Mouse (Mus musculus): ENCODE measurements around the gene Olfr1359. TPM values are rescaled to one million over a fixed set of nuclear protein-coding genes. Genes with fewer than 3 reads are reported as not detected.
"Not testable (repeated sequence)": the region's sequence is repeated elsewhere in the genome, so short reads cannot be mapped to it uniquely, and the experiment has no call there.

Olfr1359 gene
- polyA plus RNA-seq, 1 experiment from 2014 or later = not detected

- H3K9ac ChIP-seq (replicated peaks; ENCODE audit: low read depth) = no peak overlapping the region
- no peak for DNase-seq (ENCODE audit: low spot score)
- ATAC-seq = no peak
- H3K9me3 ChIP-seq (ENCODE audit: low read length) = no peaks in the 10 kb centered on the region
- no peak overlapping the region for H3K27ac ChIP-seq (ENCODE audit: low read length)
- no peaks in the 10 kb centered on the region for H3K27me3 ChIP-seq (replicated peaks; ENCODE audit: insufficient read depth, low read length)
- H3K36me3 ChIP-seq (ENCODE audit: insufficient read depth, low read length) = no peaks in the 10 kb centered on the region
- no peak overlapping the region for H3K4me2 ChIP-seq (replicated peaks; ENCODE audit: low read depth, low read length)
- H3K4me3 ChIP-seq (ENCODE audit: low read depth, low read length) = no peak overlapping the region
- 51% methylated on average over 1 of the region's 1 CpGs for WGBS
- peaks cover 7% of the 10 kb centered on the region; the same call in 1 of the 2 replicates for H3K4me1 ChIP-seq (ENCODE audit: insufficient read depth, low read depth, low read length)
- TF ChIP-seq EP300 (IDR thresholded peaks at IDR 0.05) (no peak), CTCF (IDR thresholded peaks at IDR 0.05) (no peak)
Measured at GRCm38 (mm10) chr13:21745006-21745405, 47.1 kb downstream of the Olfr1359 start.

DNA sequence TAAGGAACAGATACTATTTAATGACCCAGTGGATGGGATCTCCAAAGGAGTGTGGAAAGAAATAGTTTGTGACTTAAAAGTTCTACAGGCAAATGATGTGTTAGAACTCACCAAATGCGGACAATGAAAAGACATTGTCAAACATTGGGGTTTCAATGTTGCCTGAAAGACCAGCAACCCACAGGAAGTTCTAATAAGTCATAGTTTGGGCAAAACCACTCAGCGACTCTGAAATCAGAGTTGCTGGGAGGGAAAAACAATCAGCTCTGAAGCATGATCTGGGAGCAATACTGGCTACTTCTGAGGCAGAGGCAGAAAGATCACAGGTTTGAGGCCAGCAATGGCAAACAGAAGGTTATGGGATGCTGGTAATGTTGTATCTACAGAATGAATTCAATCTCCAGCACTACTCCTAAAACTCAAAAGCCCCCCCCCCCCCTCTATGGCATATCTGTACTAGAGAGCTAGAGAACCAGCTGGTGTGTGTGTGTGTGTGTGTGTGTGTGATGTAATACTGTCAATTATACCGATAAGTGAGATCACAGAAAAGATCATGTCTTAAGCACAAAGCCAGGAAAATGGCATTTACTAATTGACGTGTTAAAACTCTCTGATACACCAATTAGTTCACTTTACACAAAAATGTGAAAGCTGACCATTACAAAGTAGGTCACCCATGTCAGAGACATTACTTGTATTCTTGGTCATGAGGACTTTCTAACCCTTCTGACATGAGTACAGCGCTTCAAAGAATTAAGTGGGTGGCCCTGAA, 51.7 kb downstream of the Olfr1359 start:
- Histone ChIP-seq H3K9ac (replicated peaks; ENCODE audit: low read depth) (peak overlapping the region; percentile 32; the same call in 1 of the 2 replicates), H3K27ac (ENCODE audit: low read length) (no peak overlapping the region), H3K9me3 (ENCODE audit: low read length) (no peaks in the 10 kb centered on the region), H3K4me1 (ENCODE audit: insufficient read depth, low read depth, low read length) (peaks cover 7% of the 10 kb centered on the region), H3K4me3 (ENCODE audit: low read depth, low read length) (peak overlapping the region; percentile 39), H3K4me2 (replicated peaks; ENCODE audit: low read depth, low read length) (peak overlapping the region; percentile 56), H3K27me3 (replicated peaks; ENCODE audit: insufficient read depth, low read length) (no peaks in the 10 kb centered on the region), H3K36me3 (ENCODE audit: insufficient read depth, low read length) (no peaks in the 10 kb centered on the region)
- WGBS = 2% methylated on average over 5 of the region's 5 CpGs
- TF ChIP-seq EP300 (IDR thresholded peaks at IDR 0.05) = no peak
- TF ChIP-seq CTCF (IDR thresholded peaks at IDR 0.05) = no peak
- ATAC-seq = no peak
- DNase-seq (ENCODE audit: low spot score) = no peak

GRCm38 (mm10) chr13:21750159-21751017, 52.5 kb downstream of the Olfr1359 start, which contains the start of gene Hist1h4k:
TSS of gene Hist1h4k (minus strand) at chr13:21750505.
- not testable (repeated sequence) for H3K27me3 ChIP-seq (replicated peaks; ENCODE audit: insufficient read depth, low read length); H3K4me1 ChIP-seq (ENCODE audit: insufficient read depth, low read depth, low read length); H3K36me3 ChIP-seq (ENCODE audit: insufficient read depth, low read length); H3K9me3 ChIP-seq (ENCODE audit: low read length)
- H3K27ac ChIP-seq (ENCODE audit: low read length) = peak within 1 kb of the TSS; percentile 47; the same call in 1 of the 2 replicates
- peak within 1 kb of the TSS; percentile 32; the same call in 1 of the 2 replicates for H3K9ac ChIP-seq (replicated peaks; ENCODE audit: low read depth)
- H3K4me2 ChIP-seq (replicated peaks; ENCODE audit: low read depth, low read length) = peak within 1 kb of the TSS; percentile 56
- under 1% methylated on average over 37 of the region's 56 CpGs for WGBS
- peak; percentile 59 for TF ChIP-seq EP300 (IDR thresholded peaks at IDR 0.05)
- DNase-seq (ENCODE audit: low spot score) (peak; percentile 84), ATAC-seq (peak; percentile 65)
- H3K4me3 ChIP-seq (ENCODE audit: low read depth, low read length) = peak within 1 kb of the TSS; percentile 39

DNA sequence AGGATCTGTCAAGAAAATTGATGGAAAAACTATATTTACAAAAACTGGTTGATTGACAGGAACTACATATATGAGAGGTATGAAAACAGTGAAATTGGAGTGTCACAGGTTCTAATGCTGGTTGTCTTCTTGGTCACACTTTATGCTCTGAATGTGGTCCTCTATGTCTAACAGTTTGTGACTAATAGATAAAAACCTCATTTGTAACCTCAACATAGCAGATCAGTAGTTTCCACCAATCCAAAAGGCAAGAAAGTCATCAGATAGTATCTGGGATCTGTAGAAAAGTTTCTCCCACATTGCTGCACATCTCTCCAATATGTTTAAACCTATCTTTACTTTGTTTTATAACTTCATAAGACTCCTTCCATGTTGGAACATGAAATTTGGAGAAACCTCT, 53.5 kb downstream of the Olfr1359 start:
- Histone ChIP-seq H3K27ac (ENCODE audit: low read length) (no peak overlapping the region), H3K4me1 (ENCODE audit: insufficient read depth, low read depth, low read length) (peaks cover 7% of the 10 kb centered on the region), H3K4me2 (replicated peaks; ENCODE audit: low read depth, low read length) (no peak overlapping the region), H3K36me3 (ENCODE audit: insufficient read depth, low read length) (no peaks in the 10 kb centered on the region), H3K9me3 (ENCODE audit: low read length) (no peaks in the 10 kb centered on the region), H3K9ac (replicated peaks; ENCODE audit: low read depth) (no peak overlapping the region), H3K4me3 (ENCODE audit: low read depth, low read length) (no peak overlapping the region), H3K27me3 (replicated peaks; ENCODE audit: insufficient read depth, low read length) (no peaks in the 10 kb centered on the region)
- ATAC-seq = no peak
- DNase-seq (ENCODE audit: low spot score) = no peak
- TF ChIP-seq CTCF (IDR thresholded peaks at IDR 0.05) (no peak), EP300 (IDR thresholded peaks at IDR 0.05) (no peak)

GRCm38 (mm10) chr13:21751827-21752226, 53.9 kb downstream of the Olfr1359 start:
- no peak for DNase-seq (ENCODE audit: low spot score)

DNA sequence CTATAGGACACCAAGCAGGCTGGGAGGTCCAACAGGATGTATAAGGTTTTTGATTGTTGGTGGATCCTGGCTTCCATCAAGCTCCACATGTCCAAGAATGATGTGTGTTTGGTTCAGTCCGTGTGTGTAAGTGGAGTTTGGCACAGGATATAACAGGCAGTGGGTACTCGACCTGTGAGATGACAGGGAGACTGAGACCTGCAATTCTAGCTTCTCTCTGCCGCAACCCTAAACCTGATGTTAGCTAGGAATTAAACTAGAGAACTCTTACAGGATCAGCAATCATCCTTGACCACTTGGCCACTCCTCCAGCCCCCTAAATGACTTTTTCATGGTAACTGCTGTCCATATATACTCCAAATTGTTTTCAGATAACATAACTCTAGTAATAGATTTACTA, 54.4 kb downstream of the Olfr1359 start:
- TF ChIP-seq CTCF (IDR thresholded peaks at IDR 0.05) (no peak), EP300 (IDR thresholded peaks at IDR 0.05) (no peak)
- DNase-seq (ENCODE audit: low spot score) = no peak
- H3K27me3 ChIP-seq (replicated peaks; ENCODE audit: insufficient read depth, low read length) = no peaks in the 10 kb centered on the region
- H3K27ac ChIP-seq (ENCODE audit: low read length) = no peak overlapping the region
- H3K4me1 ChIP-seq (ENCODE audit: insufficient read depth, low read depth, low read length) = peaks cover 7% of the 10 kb centered on the region
- no peaks in the 10 kb centered on the region for H3K36me3 ChIP-seq (ENCODE audit: insufficient read depth, low read length)
- no peak overlapping the region for H3K9ac ChIP-seq (replicated peaks; ENCODE audit: low read depth)
- H3K9me3 ChIP-seq (ENCODE audit: low read length) = no peaks in the 10 kb centered on the region
- no peak for ATAC-seq
- no peak overlapping the region for H3K4me2 ChIP-seq (replicated peaks; ENCODE audit: low read depth, low read length)
- no peak overlapping the region for H3K4me3 ChIP-seq (ENCODE audit: low read depth, low read length)
- WGBS = 20% methylated on average over 3 of the region's 3 CpGs

More at GRCm38 (mm10) chr13:21751827-21752226, 53.9 kb downstream of the Olfr1359 start:
- Histone ChIP-seq H3K27me3 (replicated peaks; ENCODE audit: insufficient read depth, low read length) (no peaks in the 10 kb centered on the region), H3K4me2 (replicated peaks; ENCODE audit: low read depth, low read length) (no peak overlapping the region), H3K9ac (replicated peaks; ENCODE audit: low read depth) (no peak overlapping the region), H3K9me3 (ENCODE audit: low read length) (no peaks in the 10 kb centered on the region), H3K4me3 (ENCODE audit: low read depth, low read length) (no peak overlapping the region), H3K27ac (ENCODE audit: low read length) (no peak overlapping the region), H3K36me3 (ENCODE audit: insufficient read depth, low read length) (no peaks in the 10 kb centered on the region), H3K4me1 (ENCODE audit: insufficient read depth, low read depth, low read length) (peaks cover 7% of the 10 kb centered on the region)
- TF ChIP-seq CTCF (IDR thresholded peaks at IDR 0.05) (no peak), EP300 (IDR thresholded peaks at IDR 0.05) (no peak)
- no peak for ATAC-seq
- WGBS = 53% methylated on average over 3 of the region's 3 CpGs

Measured in lung, postnatal 0 days (tissue).